Mouse (Mus musculus) CH12F3 (cell line): Measurements from ENCODE around the gene Ctsh.
"Not testable (repeated sequence)": the region's sequence is repeated elsewhere in the genome, so short reads cannot be mapped to it uniquely, and the experiment has no call there.

ENCODE experiments used
- in situ Hi-C: fragments of 300-500 bp; cut with MboI; formaldehyde crosslinking; loops from 2 replicates; pipeline ENCODE4 v1.14.3; 2020; ENCODE audit warnings: low sequenced_read_pairs

Gene Ctsh

DNA sequence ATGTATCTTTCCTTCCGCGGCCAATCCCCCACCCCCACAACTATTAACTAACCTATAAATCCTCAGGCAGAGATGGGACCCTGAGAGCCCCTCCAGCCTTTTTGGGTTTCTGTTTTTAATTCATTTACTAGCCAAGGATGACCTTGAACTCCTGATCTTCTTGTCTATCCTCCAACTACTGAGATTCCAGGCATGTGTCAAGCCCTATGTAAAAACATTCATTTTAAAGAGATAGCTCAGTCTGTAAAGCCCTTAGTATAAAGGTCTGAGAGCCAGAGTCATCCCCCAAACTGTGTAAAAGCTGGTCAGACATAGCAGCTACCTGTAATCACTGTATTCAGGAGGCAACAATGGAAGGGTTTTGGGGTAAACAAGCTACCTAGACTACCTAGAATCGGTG, 2.0 kb downstream of the Ctsh start:
- in situ Hi-C loops: no loop called here

DNA sequence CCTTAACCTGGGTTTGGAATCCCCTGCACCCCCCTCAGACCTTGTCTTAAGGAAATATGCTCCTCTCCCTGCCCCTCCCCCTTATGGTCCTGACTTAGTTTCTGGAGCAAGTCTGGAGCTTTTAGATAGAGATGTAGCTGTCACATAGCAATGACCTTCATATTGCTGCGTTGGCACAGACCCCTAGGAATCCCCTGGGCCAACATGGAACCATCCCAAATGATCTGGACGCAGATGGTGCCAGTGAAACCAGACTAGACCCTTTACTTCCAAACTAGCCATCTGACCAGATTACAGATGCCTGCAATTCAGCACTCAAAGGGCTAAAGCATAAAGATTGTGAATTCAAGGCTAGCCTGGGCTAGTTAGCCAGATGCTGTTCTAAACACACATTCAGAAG, 2.8 kb downstream of the Ctsh start:
- in situ Hi-C loops: no loop called here

DNA sequence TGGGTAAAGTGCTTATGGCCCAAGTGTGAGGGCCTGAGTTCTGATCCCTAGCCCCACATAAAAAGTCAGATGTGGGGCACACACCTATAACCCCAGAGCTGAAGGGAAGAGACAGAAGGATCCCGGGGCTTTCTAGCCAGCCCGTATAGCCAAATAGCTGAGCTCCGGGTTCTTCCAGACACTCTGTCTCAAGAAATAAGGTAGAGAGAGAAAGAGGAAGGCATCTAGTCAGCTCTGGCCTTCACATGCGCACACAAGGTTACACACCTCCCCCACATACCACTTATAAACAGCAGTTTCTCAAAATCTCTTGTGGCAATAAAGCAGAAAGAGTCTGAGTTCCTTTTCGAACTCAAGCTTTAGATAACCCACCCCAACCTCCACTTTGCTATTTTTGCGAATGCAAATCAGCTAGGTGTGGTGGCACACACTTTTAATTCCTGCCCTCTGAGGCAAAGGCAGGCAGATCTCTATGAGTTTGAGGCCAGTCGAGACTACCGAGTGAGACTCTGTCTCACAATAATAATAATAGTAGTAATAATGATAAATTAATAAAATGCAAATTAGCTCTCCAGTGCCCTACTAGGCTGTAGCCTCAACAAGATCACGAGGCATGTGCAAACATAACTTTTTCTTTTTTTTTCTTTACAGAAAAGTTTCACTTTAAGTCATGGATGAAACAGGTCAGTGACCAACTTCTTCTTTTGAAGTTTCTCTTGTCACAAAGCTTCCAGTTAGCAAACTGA, 6.0 kb downstream of the Ctsh start:
- in situ Hi-C loops: no loop called here

DNA sequence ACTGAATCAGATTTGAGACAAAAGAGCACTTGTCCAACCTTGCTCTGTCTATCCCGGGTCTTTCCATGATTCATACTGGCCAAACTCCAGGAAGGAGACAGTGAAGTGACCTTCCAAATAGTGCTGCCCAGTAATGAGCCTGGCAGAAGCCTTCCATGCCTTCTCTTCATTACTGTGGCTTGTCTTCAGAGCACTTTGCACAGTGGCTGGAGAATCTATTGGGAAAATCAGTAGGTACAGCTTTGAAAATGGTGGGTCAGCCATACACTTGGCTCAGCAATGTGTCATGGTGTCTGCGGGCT, 6.6 kb downstream of the Ctsh start:
- in situ Hi-C loops: no loop called here

DNA sequence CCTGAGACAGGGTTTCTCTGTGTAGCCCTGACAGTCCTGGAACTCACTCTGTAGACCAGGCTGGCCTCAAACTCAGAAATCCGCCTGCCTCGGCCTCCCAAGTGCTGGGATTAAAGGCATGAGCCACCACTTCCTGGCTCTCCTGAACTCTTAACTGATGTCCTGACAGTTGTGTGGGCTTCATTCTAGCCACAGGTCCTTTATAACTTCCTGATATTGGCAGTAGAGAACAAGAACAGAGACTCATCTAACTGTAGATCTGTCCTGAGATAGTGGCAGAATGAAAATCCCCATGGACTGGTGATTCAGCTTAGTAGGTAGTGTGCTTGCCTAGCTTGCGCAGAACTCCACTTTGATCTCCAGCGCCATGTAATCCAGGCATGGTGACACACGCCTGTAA, 7.0 kb downstream of the Ctsh start:
- in situ Hi-C loops: not testable (repeated sequence)

DNA sequence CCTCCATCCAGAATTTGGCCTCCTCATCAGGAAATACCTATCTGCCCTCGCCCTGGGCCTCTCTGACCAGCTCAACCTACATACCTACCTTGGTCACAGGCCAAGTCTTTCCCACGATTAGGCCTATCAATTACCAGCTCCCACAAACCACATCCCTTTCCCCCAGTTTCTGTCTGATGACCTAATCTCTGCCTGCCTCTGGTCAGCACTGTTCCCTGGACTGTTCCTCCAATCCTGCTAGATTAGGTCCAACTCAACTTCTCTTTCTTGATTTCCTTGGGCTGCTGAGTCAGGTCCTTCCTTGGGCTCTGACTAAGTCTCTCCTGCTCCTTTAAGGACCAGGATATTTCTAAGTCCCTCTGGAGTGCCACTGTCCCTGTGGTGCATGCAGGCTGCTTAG, 13.4 kb downstream of the Ctsh start:
- in situ Hi-C loops: no loop called here

DNA sequence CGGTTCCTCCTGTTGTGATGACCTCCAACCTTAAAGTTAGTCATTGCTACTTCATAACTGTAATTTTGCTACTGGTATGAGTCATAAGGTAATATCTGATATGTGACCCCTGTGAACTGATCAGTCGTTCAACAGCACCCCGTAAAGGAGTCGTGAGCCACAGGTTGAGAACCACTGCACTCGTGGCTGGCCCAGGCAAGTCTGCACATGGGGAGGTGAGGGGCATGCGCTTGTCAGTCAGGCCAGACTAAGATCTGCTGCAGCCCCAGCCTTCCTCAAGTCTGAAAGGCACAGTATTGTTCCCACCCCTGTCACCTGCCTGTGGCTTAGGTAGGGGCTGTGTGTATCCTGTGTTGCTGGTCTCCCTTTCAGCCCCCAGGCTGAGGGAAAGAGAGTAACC, 14.8 kb downstream of the Ctsh start:
- in situ Hi-C loops: no loop called here

DNA sequence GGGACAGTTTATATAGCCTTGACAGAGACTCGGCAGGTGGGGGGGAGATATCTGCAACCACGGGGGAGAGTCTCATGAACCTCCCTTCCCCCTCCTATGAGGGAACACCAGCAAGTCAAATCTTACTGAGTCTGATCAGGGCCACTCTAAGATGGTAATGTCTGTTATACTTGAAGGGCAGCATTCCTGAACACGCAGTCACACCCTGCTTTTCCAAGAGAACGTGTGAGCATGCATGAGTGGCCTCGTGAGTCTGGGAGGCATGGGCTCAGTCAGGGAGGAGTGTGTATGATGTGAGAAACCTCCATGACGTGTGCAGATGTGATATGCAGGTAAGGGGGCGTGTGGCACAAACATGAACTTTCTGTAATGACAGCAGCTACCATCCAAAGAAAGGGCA, 15.5 kb downstream of the Ctsh start:
- in situ Hi-C loops: no loop called here

DNA sequence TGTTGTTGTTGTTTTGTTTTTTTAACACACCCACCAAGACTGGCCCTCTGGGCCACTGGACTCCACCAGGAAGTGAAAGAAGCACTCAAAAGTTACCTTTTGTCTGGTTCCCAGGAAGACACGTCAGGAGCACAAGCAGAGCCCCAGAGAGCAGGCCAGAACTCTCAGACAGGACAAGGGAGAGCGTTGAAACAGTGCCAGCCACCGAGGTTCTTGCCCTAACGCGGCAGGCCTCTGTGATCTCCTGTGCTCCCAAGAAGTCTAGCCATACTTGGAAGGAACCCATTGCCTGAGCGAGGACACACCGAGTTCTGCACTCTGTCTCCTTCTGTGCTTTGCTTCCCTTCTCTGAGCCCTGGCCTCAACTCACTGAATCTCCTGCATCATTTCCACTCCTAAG, 16.2 kb downstream of the Ctsh start:
- in situ Hi-C loops: loop anchor here (10.0 kb wide), 1 partner anchor 235 kb away; no protein-coding TSS in a partner anchor

DNA sequence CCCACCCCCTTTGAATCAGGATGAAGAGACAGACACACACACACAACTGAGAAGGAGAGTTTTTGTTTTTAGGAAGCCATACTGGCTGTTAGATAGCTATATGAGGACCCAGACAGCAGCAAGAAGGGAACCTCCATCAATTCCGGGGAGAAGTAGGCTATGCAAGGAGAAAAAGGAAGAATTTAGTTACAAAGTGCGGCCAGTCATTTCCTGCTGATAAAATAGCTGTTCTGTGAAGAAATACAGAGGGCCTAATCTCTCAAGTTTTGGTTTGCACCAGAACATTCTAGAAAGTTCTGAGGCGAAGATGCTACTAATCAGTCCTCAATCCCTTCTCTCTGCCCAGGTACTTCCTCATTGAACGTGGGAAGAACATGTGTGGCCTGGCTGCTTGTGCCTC, 21.4 kb downstream of the Ctsh start:
- in situ Hi-C loops: loop anchor here (10.0 kb wide), 1 partner anchor 241 kb away; no protein-coding TSS in a partner anchor

DNA sequence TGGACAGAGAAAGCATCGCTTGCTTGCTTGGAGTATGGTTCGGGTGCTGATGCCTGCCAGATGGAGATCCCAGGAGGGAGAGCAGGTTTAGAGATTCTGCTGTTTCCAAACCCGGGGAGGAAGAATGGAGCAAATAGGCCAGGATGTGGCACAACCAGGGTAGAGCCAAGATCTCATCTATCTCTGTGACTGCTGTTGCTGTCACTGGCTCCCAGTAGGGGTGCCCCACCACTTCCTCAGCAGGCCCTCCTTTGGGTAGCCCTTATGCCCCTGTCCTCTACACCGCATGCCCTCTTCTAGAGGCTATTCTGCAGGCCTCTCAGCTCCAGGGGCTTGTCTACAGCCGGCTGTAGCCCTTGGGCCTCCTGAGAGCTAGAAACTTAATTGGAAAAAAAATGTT, 22.2 kb downstream of the Ctsh start:
- in situ Hi-C loops: loop anchor here (10.0 kb wide), 1 partner anchor 241 kb away; no protein-coding TSS in a partner anchor

DNA sequence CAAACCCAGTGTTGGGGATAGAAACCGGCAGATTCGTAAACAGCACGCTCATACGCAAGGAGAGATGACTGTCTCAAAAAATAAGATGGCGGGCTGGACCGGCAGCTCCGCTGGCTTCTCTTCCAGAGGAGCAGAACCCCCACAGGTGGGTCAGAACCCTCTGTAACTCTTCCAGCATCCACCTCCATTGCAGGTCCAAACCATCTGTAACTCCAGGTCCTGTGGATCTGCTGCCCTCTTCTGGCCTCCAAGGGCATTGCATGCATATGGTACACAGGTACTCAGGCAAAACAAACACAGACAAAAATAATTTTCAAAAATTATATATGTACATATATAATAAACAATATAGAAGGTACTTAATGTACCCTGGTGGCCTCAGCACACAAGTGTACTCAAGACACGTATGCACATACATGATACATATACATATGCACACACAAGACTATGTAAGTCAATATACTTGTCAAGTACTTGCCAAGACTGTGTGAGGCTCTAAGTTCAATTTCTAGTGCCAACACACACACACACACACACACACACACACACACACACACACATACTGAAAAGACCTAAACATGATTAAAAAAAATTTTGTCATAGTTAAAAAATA, 23.0 kb downstream of the Ctsh start:
- in situ Hi-C loops: loop anchor here (10.0 kb wide), 1 partner anchor 242 kb away; no protein-coding TSS in a partner anchor

DNA sequence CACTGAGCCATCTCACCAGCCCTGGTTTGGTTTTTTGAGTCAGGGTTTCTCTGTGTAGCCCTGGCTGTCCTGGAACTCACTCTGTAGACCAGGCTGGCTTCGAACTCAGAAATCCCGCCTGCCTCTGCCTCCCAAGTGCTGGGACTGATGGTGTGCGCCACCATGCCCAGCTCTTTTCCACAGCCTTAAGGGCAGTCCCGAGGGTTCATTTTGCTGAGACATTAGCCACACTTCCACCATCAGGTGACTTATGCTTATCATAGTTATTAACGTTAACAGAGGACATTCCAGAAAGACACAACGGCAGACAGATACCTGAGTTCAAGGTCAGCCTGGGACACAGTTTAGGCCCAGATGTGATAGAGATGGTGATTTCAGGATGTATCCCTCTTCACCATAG, 28.0 kb downstream of the Ctsh start:
- in situ Hi-C loops: not testable (repeated sequence)

DNA sequence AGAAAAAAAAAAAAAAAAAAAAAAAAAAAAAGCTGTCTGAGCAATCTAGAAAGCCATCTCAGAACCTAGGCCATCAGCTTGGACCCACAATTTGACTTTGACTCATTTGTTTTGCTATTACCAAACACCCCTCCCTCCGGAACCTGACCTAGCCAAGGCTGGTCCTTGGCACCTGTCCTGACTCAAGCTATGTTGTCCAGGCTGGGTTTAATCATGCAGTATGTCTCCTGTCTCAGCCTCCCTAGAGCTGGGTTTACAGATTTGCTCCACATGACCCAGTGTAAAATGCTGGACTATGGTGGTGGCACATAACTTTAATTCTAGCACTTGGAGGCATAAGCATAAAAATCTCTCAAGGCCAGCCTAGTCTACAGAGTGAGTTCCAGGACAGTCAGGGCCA, 29.0 kb downstream of the Ctsh start:
- in situ Hi-C loops: no loop called here

DNA sequence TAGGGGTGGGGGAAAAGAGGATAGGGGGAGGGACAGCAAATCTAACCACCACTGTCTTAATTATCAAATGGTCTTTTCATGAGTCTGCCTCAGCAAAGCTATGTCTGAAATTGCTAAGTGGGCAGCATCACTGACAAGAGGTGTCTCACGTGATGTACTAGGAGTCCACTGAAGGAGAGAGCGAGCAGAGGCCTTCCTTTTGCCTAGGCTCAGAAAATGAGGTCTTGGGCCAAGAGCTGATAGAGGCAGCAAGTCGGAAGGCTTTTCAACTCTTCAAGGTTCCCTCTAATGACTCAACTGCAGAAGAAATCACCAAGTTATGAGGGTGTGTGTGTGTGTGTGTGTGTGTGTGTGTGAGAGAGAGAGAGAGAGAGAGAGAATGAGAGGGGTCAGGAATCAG, 30.2 kb downstream of the Ctsh start:
- in situ Hi-C loops: no loop called here

DNA sequence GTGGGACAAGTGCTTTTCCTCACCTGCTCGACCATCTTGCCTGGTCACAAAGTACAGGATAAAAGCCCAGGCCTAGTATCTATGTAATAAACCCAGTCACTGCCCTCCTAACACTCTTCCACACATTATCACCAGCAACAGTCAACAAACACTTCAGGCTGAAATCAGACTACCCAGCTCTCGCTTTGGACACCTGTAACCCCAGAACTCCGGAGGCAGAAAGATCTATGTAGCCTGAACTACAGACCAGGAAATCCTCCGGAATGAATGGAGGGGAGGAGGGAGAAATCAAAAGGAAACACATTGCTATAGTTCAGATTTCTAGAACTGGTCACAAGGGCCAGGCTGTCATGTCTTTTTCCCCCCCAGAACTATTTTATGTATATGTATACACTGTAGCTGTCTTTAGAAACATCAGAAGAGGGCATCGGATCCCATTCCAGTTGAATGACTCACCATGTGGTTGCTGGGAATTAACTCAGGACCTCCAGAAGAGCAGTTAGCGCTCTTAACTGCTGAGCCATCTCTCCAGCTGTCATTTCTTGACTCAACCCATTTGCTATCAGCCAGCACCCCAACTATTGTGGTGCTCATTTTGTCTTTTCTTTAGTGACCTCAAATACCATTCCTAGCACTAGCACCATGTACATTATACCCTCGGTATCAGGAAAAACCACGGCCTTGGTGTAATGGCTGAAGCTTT, 31.0 kb downstream of the Ctsh start:
- in situ Hi-C loops: no loop called here

DNA sequence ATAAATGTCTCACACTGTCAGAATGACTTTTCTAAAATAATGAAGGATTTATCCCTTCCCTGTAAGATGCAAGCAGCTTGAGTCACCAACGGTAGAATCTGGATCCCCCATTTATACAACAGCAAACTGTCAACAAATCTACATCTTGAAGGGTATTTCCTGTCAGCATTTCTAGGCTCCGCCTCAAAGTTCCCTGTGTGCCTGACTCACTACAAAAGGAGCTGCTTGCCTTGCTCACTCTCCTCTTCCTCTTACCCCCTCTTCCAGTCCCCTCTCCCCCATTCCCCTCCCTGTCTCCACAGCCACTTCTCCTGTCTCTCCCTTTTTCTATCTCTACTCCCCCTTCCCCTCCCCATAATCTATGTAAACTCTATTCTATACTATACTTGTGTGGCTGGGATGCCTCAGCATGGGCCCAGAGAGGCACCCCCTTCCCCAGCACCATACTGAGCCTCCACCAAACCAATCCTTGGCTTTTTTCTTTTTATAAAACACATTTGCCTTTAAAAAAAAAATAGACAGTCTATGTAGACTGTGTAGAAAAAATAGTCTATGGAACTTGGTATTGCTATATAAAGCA, 34.0 kb downstream of the Ctsh start:
- in situ Hi-C loops: no loop called here

DNA sequence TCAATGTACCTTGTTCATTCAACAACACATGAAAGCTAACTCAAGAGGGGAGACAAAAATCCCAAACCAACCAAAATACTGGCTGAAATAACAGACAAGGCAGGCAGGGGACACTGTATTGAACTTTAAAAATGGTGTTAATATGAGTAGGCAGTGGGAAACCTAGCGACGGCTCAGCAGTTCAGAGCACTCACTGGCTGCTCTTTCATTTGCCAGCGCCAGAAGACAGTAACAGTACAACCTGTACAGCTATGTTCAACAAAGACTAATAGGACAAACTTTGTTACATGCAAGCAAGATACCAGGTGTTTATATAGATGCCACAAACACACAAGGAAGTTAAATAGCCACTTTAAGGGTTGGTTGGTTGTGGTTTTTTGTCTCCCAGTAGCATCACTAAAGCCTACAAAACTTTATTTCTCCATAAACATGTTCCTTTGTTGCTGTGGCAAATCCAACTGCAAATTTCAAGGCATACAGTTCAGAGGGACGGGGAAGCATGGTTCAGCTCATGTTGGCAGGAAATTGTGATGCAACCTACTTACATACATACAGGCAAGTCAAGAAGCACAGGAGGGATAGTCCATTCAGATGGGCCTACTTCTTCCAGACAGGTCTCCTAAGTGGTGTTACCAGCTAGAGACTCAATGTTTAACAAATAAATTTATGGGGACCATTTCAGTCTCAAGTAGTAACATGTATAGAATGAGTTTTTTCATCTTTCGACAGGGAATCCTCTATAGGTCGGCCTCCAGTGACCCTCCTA, 35.6 kb downstream of the Ctsh start:
- in situ Hi-C loops: no loop called here

DNA sequence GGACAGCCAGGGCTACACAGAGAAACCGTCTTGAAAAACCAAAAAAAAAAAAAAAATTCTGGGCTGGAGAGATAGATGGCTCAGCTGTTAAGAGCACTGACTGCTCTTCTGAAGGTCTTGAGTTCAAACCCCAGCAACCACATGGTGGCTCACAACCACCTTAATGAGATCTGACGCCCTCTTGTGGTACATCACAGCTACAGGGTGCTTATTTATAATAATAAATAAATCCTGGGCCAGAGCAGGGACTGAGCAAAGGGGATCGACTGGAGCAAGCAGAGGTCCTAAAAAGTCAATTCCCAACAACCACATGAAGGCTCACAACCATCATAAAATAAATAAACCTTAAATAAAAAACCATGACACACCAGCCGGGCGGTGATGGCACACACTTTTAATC, 45.0 kb downstream of the Ctsh start:
- in situ Hi-C loops: no loop called here

DNA sequence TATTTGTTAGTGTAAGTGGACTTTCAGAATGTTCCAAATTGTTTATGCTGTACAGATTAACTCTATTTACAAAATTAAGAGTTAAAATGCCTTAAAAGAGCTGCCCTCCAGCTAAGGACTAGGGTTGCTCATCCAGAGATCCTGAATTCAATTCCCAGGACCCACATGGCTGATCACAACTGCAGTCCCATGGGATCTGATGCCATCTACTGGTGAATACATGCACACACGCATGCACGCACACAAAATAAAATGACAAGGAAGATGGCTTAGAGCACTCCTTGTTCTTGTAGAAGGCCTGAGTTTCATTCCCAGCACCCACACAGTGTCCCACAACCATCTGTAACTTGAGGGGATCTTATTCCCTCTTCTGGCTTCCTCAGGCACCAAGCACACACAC, 46.8 kb downstream of the Ctsh start:
- in situ Hi-C loops: no loop called here

DNA sequence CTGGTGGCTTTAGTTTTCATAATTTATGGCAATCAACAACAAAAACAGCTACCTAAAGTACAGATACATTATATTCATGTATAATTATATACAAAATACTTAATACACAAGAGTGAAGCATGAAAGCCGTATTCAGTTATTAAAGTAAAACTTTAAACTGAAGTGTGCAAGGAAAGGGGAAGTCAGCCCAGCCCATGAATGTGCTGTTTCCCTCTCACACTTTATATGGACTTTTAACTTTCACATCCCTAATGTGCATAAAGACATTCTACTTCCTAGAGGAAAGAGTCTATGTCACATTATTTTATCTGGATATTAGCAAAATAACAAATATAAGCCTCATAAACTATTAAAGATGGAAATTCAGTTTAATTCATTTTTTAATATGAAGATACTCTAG, 51.5 kb downstream of the Ctsh start:
- in situ Hi-C loops: no loop called here
